Mouse (Mus musculus) heart, embryonic 13.5 days (tissue): ENCODE measurements at regions not wholly inside any gene's neighbourhood (a gene's known extent, or its start where the extent isn't known, plus 50 kb on each side); places are given as distances from the start of the nearest gene placed in this dataset.
"Not testable (repeated sequence)": the region's sequence is repeated elsewhere in the genome, so short reads cannot be mapped to it uniquely, and the experiment has no call there.

Source experiments
- ATAC-seq: fragments of 200-750 bp; cut with Nextera tagmentation; 2 replicates; pipeline ENCODE4 v1.8.0; 2017; ENCODE audit warnings: moderate TSS enrichment; ENCODE audit not compliant: insufficient number of reproducible peaks, low FRiP score, low TSS enrichment; ENCODE audit errors: extremely low read depth
- H3K27ac ChIP-seq: fragments of 300-500 bp; sonication (generic); replicated peaks from 2 replicates; pipeline ENCODE4 v1.5.1; 2015; ENCODE audit warnings: moderate library complexity, mild to moderate bottlenecking, inconsistent platforms
- H3K27me3 ChIP-seq: fragments of 300-500 bp; sonication (generic); replicated peaks from 2 replicates; pipeline ENCODE4 v1.6.1; 2015; ENCODE audit warnings: mild to moderate bottlenecking, inconsistent platforms
- H3K36me3 ChIP-seq: fragments of 300-500 bp; sonication (generic); 2 replicates; pipeline ENCODE4 v1.6.1; 2015; ENCODE audit warnings: mild to moderate bottlenecking, inconsistent platforms
- H3K4me1 ChIP-seq: fragments of 300-500 bp; sonication (generic); 2 replicates; pipeline ENCODE4 v1.6.1; 2015; ENCODE audit warnings: inconsistent platforms
- H3K4me2 ChIP-seq: fragments of 300-500 bp; sonication (generic); 2 replicates; pipeline ENCODE4 v1.6.1; 2015; ENCODE audit warnings: inconsistent platforms, mild to moderate bottlenecking, moderate library complexity
- H3K4me3 ChIP-seq: fragments of 300-500 bp; sonication (generic); 2 replicates; pipeline ENCODE4 v1.5.1; 2015; ENCODE audit warnings: moderate library complexity, mild to moderate bottlenecking, inconsistent platforms
- H3K9ac ChIP-seq: fragments of 300-500 bp; sonication (generic); 2 replicates; pipeline ENCODE4 v1.6.1; 2015; ENCODE audit warnings: inconsistent platforms, mild to moderate bottlenecking, moderate library complexity
- H3K9me3 ChIP-seq: fragments of 300-500 bp; sonication (generic); 2 replicates; pipeline ENCODE4 v1.6.1; 2016; ENCODE audit warnings: inconsistent platforms
- WGBS: fragments of 180-500 bp; shearing (Covaris S2); methylation state at CpG from one replicate; pipeline ENCODE4 v1.1.7; 2015; ENCODE audit warnings: mixed read lengths; 5-methylcytosine and 5-hydroxymethylcytosine counted together

DNA sequence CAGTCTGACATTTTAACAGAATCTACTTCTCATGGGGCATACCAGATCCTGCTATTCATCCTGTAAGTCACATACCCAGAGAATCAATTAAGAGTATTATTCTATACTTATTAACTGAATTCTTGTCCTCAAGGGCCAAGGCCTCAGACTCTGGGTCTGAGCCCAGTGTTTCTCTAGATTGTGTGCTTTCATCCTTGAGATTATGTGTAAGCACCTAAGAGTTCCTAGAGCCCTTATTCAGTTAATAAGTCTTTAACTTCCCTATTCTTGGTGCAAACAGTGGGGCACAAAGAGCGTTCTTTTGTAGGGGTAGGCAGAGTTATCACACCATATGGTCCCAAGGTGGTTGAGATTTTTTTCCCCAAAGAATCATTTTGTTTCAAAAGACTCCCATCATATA is 397.2 kb upstream of the Npsr1 start:
- H3K4me1 ChIP-seq = no peaks in the 10 kb centered on the region
- no peaks in the 10 kb centered on the region for H3K27me3 ChIP-seq
- ATAC-seq = no peak
- 68% methylated on average over 1 of the region's 1 CpGs for WGBS
- no peaks in the 10 kb centered on the region for H3K9me3 ChIP-seq
- H3K4me2 ChIP-seq = no peak overlapping the region
- H3K9ac ChIP-seq = no peak overlapping the region
- H3K36me3 ChIP-seq = no peaks in the 10 kb centered on the region
- no peak overlapping the region for H3K4me3 ChIP-seq
- no peak overlapping the region for H3K27ac ChIP-seq

DNA sequence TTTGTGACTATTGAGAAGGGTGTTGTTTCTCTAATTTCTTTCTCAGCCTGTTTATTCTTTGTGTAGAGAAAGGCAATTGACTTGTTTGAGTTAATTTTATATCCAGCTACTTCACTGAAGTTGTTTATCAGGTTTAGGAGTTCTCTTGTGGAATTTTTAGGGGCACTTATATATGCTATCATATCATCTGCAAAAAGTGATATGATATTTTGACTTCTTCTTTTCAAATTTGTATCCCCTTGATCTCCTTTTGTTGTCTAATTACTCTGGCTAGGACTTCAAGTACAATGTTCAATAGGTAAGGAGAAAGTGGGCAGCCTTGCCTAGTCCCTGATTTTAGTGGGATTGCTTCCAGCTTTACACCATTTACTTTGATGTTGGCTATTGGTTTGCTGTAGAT is 380.2 kb upstream of the Npsr1 start:
- H3K9ac ChIP-seq, ATAC-seq, H3K4me1 ChIP-seq, H3K4me2 ChIP-seq, H3K9me3 ChIP-seq, H3K36me3 ChIP-seq, H3K27me3 ChIP-seq, H3K4me3 ChIP-seq, H3K27ac ChIP-seq: not testable (repeated sequence)

DNA sequence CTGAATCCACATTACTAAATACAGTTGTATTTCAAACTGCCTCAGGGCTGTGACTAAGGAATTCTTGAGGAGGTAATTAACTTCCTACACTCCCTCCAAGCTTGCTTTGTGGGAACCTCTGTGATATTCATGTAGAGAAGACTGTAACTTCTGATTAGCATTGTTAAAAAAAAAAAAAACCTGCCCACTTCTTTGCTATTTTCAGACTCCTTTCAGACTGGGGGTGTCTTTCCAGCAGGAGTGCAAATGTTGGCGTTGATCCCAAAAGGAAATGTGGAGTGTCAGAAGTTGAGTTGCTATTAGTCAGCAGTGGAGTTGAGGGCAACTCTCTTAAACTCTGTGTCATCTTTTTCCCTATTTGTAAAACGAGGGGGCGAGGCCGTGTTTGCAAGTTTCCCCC is 369.0 kb upstream of the Npsr1 start:
- Histone ChIP-seq H3K4me1 (peaks cover 3% of the 10 kb centered on the region; the same call in 1 of the 2 replicates), H3K4me3 (no peak overlapping the region), H3K9me3 (no peaks in the 10 kb centered on the region), H3K4me2 (no peak overlapping the region), H3K36me3 (no peaks in the 10 kb centered on the region), H3K9ac (no peak overlapping the region), H3K27me3 (no peaks in the 10 kb centered on the region), H3K27ac (no peak overlapping the region)
- WGBS = 66% methylated on average over 4 of the region's 4 CpGs
- ATAC-seq = no peak

DNA sequence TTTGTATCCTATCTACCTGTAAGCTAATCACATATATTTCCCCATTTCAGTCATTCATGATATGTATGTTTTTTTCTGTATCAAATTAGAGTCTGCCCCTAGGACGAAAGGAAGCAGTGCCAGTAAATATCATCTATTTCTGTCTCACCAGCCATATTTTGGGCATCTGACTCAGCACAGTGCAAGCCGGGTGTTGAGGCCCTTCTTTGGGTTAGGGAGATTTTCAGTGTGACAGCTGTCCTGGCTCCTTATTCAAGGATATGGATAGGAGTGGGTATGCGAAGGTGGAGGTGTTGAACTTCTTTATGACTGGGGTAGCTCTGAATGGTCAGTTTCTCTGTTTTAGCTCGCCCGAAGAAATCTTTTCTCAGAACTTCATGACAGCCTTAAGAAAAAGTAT is 345.3 kb upstream of the Npsr1 start:
- ATAC-seq = no peak
- H3K9me3 ChIP-seq = no peaks in the 10 kb centered on the region
- no peak overlapping the region for H3K4me2 ChIP-seq
- no peak overlapping the region for H3K4me3 ChIP-seq
- 69% methylated on average over 5 of the region's 5 CpGs for WGBS
- H3K9ac ChIP-seq = no peak overlapping the region
- no peaks in the 10 kb centered on the region for H3K4me1 ChIP-seq
- H3K36me3 ChIP-seq = no peaks in the 10 kb centered on the region
- no peak overlapping the region for H3K27ac ChIP-seq
- H3K27me3 ChIP-seq = no peaks in the 10 kb centered on the region

DNA sequence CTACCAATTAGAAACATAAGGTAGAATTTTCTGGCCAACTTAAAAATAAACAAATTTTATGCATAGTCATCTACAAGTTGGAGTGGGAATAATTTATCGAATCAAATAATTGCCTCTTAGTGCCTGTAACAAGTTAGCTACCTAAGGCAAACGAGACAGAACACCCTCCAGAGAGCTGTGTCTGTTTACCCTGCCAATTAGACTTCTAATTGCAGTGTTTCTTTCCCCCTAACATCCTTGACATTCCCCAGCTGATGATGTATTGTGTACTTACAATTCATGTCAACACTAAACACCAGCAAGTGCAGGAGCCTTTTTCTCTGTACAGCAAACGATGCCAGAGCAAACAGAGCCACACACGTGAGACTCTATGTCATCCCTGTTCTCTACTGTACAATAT is 311.1 kb upstream of the Npsr1 start:
- Histone ChIP-seq H3K36me3 (no peaks in the 10 kb centered on the region), H3K4me3 (no peak overlapping the region), H3K9me3 (no peaks in the 10 kb centered on the region), H3K9ac (no peak overlapping the region), H3K4me2 (no peak overlapping the region), H3K27me3 (no peaks in the 10 kb centered on the region), H3K4me1 (no peaks in the 10 kb centered on the region), H3K27ac (no peak overlapping the region)
- no peak for ATAC-seq
- 44% methylated on average over 4 of the region's 4 CpGs for WGBS
